Mouse (Mus musculus) megakaryocyte, embryonic 14.5 days (primary cell): ENCODE data around the gene Sept9.

ENCODE experiments used
- FLI1 ChIP-seq: IDR thresholded peaks from 2 replicates; pipeline ENCODE4 v1.6.1; 2012; ENCODE audit warnings: low read length, inconsistent platforms, mixed read lengths
- GATA1 ChIP-seq: IDR thresholded peaks from 3 replicates; pipeline ENCODE4 v1.6.1; 2012; ENCODE audit warnings: mixed read lengths, low read length, inconsistent platforms, borderline replicate concordance

GRCm38 (mm10) chr11:117276946-117277345 is 77.5 kb downstream of the Sept9 start:
- TF ChIP-seq FLI1 (no peak), GATA1 (no peak)
